Mouse (Mus musculus): ENCODE measurements around the gene Gm12166.

The Gm12166 gene

GRCm38 (mm10) chr11:46073850-46074688 lies 21.9 kb upstream of the Gm12166 start:
- no peak for DNase-seq (ENCODE audit: low spot score in 2 of 2)

- DNase-seq (ENCODE audit: low spot score in 2 of 2) = no peak
These were observed 21.1 kb upstream of the Gm12166 start for GRCm38 (mm10) chr11:46073061-46073849.

- DNase-seq (ENCODE audit: low spot score in 2 of 2) = no peak
These were observed 20.4 kb upstream of the Gm12166 start for GRCm38 (mm10) chr11:46072466-46073060.

- DNase-seq (ENCODE audit: low spot score in 2 of 2) = no peak
These were observed 18.7 kb upstream of the Gm12166 start for GRCm38 (mm10) chr11:46070789-46071188.

- no peak for DNase-seq (ENCODE audit: low spot score in 2 of 2)
These were observed 18.0 kb upstream of the Gm12166 start for GRCm38 (mm10) chr11:46070161-46070560.

- DNase-seq (ENCODE audit: low spot score in 2 of 2) = no peak
These were observed 17.4 kb upstream of the Gm12166 start for GRCm38 (mm10) chr11:46069408-46070003.

GRCm38 (mm10) chr11:46068756-46069407 lies 16.8 kb upstream of the Gm12166 start:
- no peak for DNase-seq (ENCODE audit: low spot score in 2 of 2)

GRCm38 (mm10) chr11:46067371-46068060 lies 15.4 kb upstream of the Gm12166 start:
- no peak for DNase-seq (ENCODE audit: low spot score in 2 of 2)

GRCm38 (mm10) chr11:46065201-46066011 lies 13.3 kb upstream of the Gm12166 start:
- DNase-seq (ENCODE audit: low spot score in 2 of 2) = no peak

- no peak for DNase-seq (ENCODE audit: low spot score in 2 of 2)
These were observed 12.6 kb upstream of the Gm12166 start for GRCm38 (mm10) chr11:46064767-46065166.

GRCm38 (mm10) chr11:46062993-46063731 lies 11.0 kb upstream of the Gm12166 start:
- no peak for DNase-seq (ENCODE audit: low spot score in 2 of 2)

- DNase-seq (ENCODE audit: low spot score in 2 of 2) = no peak
These were observed 10.4 kb upstream of the Gm12166 start for GRCm38 (mm10) chr11:46062569-46062968.

- no peak for DNase-seq (ENCODE audit: low spot score in 2 of 2)
These were observed 9.8 kb upstream of the Gm12166 start for GRCm38 (mm10) chr11:46061776-46062445.

GRCm38 (mm10) chr11:46060651-46061020 lies 8.5 kb upstream of the Gm12166 start:
- DNase-seq (ENCODE audit: low spot score in 2 of 2) = no peak

GRCm38 (mm10) chr11:46059887-46060650 lies 7.9 kb upstream of the Gm12166 start:
- DNase-seq (ENCODE audit: low spot score in 2 of 2) = no peak

GRCm38 (mm10) chr11:46058916-46059315 lies 6.8 kb upstream of the Gm12166 start:
- DNase-seq (ENCODE audit: low spot score in 2 of 2) = no peak

GRCm38 (mm10) chr11:46058011-46058410 lies 5.9 kb upstream of the Gm12166 start:
- no peak for DNase-seq (ENCODE audit: low spot score in 2 of 2)

Data from right cerebral cortex, adult 2 months (tissue).